Mouse (Mus musculus) layer of hippocampus, postnatal 14 days (tissue): ENCODE measurements around the gene 2210016L21Rik. TPM values are rescaled to one million over a fixed set of nuclear protein-coding genes. Genes with fewer than 3 reads are reported as not detected.
"Not testable (repeated sequence)": the region's sequence is repeated elsewhere in the genome, so short reads cannot be mapped to it uniquely, and the experiment has no call there.

Source experiments
- DNase-seq, 2 experiments: peaks; one replicate each; pipeline ENCODE4 v3.0.0; 2021 to 2022; ENCODE audit warnings: low spot score in 2 of 2, mixed read lengths in 1 of 2
- total RNA-seq, 2 experiments: library from RNA; stranded (reverse); gene quantifications; 2 replicates each; pipeline ENCODE4 v1.2.3; 2021

Gene 2210016L21Rik
- total RNA-seq, 2 experiments from 2014 or later, result 187 to 201 TPM

- not testable (repeated sequence) for DNase-seq
These were observed 820 bp upstream of the 2210016L21Rik start for GRCm38 (mm10) chr5:114941138-114941537.

DNA sequence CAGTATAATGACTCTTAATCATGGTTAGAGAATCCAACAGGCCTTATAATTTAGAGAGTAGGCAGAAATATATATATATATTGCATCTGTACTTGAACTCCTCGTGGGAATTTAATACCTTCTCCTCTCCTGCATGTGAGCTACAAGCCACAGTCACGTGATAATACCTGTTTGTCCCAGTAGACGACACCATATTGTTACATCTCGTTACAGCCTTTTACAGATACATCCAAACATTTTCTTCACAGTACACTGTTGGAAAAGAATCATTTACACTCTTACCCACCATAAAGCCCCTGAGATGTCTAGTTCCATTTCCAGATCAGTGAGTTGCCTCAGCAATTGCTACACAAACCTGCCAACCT, 790 bp downstream of the 2210016L21Rik start:
- DNase-seq, result no peak

DNA sequence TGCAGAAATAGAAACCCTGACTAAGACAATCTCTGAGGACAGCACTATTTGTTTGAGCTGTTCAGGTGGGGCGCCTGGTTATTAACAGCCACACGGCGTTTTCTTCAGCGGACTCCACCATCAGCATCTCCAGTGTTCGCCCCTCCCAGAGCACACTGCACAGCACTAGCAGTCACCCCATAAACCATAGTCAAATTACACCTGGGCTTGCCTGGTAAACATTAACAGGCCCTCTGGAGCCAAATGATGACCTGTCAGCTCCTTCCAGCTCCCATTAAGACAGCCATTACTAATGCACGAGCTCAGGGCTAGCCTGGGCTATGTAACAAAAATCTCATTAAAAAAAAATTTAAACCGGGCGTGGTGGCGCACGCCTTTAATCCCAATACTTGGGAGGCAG, 3.1 kb downstream of the 2210016L21Rik start:
- DNase-seq, result no peak

DNA sequence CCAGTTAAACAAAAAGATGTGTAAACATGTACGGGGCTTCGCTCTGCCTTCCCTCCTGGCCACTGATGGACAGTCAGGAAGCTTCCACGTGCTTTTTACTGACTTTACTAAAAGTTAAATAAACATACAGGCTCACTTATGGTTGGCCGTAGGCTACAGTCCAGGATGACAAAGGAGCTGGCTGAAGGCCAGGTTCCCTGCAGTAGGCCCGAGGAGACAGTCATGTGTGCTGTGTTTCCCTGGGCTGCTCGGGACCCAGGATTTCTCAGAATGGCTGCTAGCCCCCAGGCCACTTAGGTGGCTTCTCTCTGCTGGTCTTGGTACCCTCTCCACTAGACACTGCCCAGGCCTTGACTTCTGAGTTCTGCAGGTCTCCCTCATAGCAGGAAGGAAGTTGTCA, 6.9 kb downstream of the 2210016L21Rik start:
- DNase-seq, result no peak

GRCm38 (mm10) chr5:114949316-114949715, 7.4 kb downstream of the 2210016L21Rik start:
- DNase-seq, result no peak

- DNase-seq, result no peak
These were observed 7.9 kb downstream of the 2210016L21Rik start for GRCm38 (mm10) chr5:114949812-114950211.

- DNase-seq, result no peak
These were observed 8.7 kb downstream of the 2210016L21Rik start for GRCm38 (mm10) chr5:114950669-114951068.

- no peak for DNase-seq
These were observed 9.4 kb downstream of the 2210016L21Rik start for GRCm38 (mm10) chr5:114951279-114951880.

DNA sequence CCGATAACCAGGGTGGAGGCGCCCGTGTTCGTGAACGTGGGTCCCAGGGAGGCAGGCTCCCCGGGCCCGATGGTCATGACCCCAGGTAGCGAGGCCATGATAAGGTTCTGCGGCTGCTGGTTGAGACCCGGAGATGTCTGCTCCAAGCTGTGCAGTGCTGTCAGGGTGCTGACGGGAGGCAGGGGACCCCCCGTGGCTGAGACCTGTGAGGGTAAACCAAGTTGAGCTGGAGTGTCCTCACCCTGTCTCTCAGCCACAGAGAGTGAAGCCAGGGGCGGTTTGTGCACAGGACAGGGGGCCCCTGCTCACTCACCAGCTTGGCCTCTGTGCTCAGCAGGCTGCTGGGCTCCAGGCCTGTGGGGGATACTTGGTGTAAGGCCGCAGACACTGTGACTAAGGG, 11.4 kb downstream of the 2210016L21Rik start:
- DNase-seq, result no peak

- DNase-seq, result no peak
These were observed 16.1 kb downstream of the 2210016L21Rik start for GRCm38 (mm10) chr5:114958069-114958468.

DNA sequence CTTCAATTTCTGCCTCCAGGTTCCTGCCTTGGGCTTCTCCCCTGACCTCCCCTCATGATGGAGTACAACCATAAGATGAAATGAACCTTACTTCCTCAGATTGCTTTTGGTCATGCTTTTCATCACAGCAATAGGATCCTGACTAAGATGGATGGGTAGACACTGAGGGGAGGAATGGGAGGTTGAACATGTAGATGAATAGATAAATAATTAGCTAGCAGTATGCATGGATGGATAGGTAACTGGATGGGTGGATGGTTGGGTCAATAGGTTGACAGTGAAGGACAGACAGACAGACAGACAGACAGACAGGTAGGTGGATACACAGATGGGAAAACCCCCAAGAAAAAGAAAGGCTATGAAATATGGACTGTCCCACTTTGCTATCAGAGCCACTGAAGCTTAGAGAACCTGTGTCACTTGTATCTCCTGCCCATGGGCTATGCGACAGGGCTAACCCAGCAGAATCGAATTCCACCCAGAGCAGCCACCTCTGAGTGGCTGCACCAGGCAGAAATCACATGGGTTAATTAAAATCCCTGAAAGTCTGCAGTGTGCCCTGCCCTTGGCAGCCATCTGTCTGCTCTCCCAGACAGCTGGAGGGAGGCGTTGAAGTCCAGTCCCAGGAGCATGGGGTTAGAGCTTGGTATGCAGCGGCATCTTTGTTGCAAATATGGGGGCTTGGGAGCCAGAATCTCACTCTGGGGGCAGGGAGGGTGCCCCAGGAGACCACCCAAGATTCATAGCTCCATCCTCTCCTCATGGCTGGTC, 19.8 kb downstream of the 2210016L21Rik start:
- DNase-seq, result no peak

- no peak for DNase-seq
These were observed 22.5 kb downstream of the 2210016L21Rik start for GRCm38 (mm10) chr5:114964315-114964966.

GRCm38 (mm10) chr5:114964967-114965898, 23.3 kb downstream of the 2210016L21Rik start:
- no peak for DNase-seq

DNA sequence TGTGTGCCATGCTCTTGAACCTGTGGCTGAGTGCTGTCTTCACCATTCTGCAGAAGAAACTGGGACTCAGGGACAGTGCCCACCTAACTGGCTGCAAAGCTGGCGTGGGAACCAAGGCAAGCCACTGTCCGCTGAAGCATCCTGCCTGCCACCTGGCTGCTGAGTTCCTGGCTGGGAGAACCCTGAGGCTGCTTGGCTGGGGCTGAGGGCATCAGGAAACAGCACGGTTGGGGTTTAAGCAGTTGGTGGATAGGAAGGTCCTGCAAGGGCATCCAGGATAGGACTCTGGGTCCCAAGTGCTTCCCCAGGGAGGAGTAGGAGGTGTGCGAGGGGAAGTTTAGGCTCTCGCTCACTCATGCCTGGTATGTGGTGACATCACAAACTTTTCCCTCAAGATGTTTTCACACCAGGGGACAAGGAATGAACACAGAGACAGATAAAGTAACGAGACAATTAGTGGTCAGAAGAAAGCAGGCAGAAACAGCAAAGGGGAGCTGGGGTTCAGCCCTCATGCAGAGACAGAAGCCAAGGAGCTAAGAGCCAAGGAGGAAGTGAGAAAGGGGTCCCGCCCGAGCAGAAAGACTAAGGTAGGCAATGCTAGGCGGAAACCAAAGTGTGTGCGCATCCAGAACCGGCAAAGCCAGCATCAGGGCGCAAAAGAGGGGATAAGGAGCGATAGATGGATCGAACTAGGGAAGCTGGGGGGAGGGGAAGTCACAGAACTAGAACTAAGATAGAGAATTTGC, 25.7 kb downstream of the 2210016L21Rik start:
- no peak for DNase-seq

DNA sequence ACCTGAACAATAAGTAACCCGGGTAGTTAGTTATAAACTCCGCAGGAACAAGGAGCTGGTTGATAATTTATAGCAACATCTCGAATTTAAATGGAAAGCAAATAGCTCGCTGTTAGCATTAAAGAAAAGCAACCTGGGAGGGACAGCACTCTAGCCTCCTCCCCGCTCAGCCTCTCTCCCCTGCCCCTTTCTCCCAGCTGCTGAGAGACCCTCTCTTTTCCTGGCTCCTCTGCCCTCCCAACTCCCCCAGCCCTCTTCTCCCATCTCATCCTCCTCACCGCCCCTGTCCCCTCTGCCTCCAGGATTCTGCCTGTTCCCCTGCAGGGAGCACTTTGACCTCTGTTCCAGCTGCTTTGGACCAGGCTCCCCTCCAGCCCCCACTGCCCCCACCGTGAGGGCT, 26.7 kb downstream of the 2210016L21Rik start:
- DNase-seq, result no peak

DNA sequence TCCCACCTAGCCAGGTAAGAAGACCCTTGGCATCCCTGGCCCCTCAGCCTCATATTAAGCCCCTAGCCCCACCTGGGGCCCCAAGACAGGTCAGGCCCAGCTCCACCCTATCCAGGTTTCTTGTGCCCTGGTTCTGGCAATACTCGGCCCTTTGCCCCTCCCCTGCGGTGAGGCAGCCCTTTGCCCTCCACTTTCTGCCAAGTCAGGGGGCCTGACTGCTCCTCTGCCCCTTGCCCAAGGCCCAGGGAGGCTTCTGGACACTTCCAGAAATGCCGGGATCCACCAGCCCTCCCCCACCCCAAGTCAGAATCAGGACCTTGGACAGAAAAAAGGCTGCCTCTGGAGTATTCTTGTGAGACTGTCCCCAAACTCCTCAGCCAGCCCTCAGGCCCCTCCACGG, 27.1 kb downstream of the 2210016L21Rik start:
- no peak for DNase-seq

DNA sequence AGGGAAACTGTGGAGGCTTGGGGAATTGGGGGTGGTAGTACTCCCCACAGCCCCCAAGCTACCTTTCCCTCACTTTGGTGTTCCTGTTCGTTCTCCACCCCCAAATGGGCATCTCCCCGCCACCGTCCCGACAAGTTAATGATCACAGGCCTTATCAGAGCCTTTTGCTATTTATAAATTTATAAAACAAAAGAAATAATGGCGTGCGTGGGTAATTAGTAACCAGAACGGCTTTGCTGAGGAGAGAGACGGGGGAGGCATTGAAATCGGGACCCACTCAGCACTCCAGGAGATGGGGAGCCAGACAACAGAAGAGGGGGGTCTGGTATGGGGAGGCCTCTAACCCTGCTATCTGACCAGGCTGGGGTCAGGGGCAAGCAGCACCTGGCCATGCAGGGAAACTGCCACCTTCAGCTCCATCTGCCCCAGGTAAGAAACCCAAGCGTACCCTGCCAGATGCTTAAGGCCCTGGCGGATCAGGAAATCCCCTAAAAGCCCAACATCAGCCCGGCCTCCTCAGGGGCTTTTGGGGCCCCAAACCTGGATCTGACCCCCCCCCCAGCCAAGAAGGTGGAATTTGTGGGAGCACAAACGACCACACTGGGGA, 27.8 kb downstream of the 2210016L21Rik start:
- DNase-seq, result no peak

- no peak for DNase-seq
These were observed 28.9 kb downstream of the 2210016L21Rik start, which contains the start of gene Hnf1a for GRCm38 (mm10) chr5:114970824-114971227. Hnf1a (minus strand) TSS chr5:114971094.

DNA sequence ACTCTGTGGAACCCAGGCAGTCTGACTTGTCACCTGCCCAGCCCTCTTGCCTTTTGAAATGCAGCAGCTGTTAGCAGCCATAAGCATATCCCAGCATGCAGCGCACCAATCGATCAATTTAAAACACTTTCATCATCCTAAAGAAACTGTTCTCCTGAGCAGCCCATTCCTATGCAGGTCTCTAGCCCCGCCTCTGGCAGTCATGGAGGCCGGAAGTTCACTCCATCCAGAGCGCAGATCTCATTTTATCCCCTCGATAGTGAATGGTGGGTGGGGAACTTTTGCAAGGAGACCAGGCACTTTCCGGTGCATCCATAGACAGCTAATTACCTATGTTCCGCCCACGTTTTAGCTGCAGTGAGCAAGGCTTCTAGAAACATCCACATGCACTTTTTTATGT, 30.2 kb downstream of the 2210016L21Rik start:
- DNase-seq, result no peak

GRCm38 (mm10) chr5:114973131-114973530, 31.2 kb downstream of the 2210016L21Rik start:
- no peak for DNase-seq
